Mouse (Mus musculus) embryonic fibroblast, embryonic 13.5 days (primary cell): ENCODE data around the gene H2-DMb1.

Experiments used
- CTCF ChIP-seq: IDR thresholded peaks from 2 replicates; pipeline ENCODE4 v1.5.1; 2011; ENCODE audit warnings: mild to moderate bottlenecking, control low read depth, low read length, moderate library complexity, borderline replicate concordance; ENCODE audit not compliant: insufficient read depth
- POLR2A ChIP-seq: IDR thresholded peaks from 2 replicates; pipeline ENCODE4 v1.6.1; 2011; ENCODE audit warnings: low read depth, mild to moderate bottlenecking, control low read depth, low read length, moderate library complexity

GRCm38 (mm10) chr17:34108460-34108859 is 44.4 kb upstream of the H2-DMb1 start:
- TF ChIP-seq POLR2A (no peak), CTCF (no peak)
